Mouse (Mus musculus) ovary, postnatal 36 days (tissue): ENCODE measurements around the gene Cacna1g.

Experiments
- DNase-seq: peaks from one replicate; pipeline ENCODE4 v3.0.0; 2022; ENCODE audit warnings: low spot score, mixed read lengths

Gene Cacna1g

GRCm38 (mm10) chr11:94473707-94474543 is at the start of gene Cacna1g:
TSS of gene Cacna1g (minus strand) at chr11:94474198.
- DNase-seq: peak; percentile 85

DNA sequence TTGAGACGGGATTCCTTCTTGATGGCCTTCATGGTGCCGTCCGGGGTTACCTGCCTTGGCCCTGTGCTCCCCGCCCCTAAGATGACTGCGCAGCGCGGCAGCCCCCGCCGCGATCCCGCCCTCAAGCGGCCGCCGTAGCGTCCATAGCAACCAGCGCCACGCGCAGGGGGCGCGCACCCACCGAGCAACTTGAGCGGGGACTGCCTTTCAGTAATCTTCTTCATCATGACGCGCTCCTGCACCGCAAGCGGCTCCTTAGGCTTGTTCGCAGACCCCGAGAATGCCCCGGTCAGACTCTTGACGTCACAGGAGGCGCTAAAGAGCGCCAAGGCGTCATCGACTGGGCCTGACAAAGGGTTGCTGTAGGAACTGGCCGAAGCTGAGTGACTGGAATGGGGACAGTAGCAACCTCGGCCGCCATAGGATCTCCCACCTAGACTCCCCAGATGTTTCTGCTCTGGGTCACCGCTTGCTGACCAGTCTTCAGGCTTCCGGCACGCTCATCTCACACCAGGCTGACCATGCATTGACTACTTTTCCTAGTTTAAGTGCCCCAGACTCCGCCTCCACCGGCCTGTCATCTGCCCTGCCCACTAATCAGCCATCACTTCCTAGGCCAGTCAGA is 47.3 kb upstream of the Cacna1g start, which contains the start of gene Mycbpap:
TSS of gene Mycbpap (minus strand) at position 524 of the 625 bp plus-strand sequence.
- DNase-seq: peak; percentile 65

DNA sequence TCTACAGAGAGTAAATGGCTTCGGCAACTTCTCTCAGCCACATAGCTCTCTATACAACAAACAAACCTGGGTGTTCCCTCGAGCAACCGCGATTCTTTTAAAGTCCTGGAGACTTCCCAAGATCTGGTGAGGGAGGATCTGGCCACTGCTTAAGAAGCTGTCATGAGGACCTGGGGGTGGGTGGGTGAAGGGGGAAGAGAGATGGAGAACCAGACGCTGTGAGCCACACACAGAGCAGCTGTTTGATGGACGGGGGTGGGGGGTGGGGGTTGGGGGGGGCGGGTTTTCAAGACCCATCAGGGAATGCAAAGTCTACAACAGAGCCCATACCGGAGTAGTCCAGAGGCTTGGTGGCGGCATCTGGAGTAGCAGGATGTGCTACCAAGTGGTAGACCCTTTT is 39.5 kb upstream of the Cacna1g start:
- DNase-seq: no peak

GRCm38 (mm10) chr11:94508976-94509375 is 35.0 kb upstream of the Cacna1g start:
- DNase-seq: no peak

DNA sequence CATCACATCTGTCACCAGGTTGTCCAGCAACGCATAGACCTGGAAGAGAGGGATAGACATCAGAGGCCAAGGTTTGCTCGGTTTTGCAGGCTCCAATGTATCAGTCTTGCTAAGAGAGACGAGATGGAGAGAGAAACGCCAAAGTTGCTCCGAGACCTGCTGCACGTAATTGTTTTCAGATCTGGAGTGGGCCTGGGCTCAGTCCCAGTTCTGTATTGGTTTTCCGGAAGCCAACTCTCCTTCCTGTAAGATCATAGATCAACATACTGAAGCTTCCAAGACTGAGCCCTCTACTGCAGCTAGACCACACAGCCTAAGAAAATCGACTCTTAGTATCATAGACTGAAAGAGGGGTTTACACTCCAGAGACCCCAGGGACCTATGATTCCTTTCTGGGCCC is 27.5 kb upstream of the Cacna1g start:
- DNase-seq: no peak

DNA sequence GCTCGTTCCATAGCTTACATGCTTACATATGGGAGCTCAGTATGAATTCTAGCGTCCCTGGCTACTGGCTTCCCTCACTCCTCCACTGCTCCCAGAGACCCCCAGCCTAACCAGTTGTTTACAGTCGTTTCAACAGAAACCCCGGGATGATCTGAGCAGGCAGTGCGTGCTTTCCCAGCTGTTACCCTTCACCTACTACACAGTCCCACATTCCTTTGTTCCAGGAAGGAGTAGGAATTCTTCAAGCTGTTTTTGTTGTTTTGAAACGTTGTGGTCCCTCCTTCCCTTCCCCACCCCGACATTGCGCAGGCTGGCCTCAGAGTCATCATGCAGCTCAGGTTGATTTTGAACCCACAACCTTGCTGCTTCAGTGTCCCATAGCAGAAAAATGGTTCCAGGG is 26.4 kb upstream of the Cacna1g start:
- no peak for DNase-seq

- peak; percentile 60 for DNase-seq
These were observed 25.7 kb upstream of the Cacna1g start, which contains the start of gene Epn3 for GRCm38 (mm10) chr11:94499661-94500152. TSS of gene Epn3 (minus strand) at chr11:94499974.

DNA sequence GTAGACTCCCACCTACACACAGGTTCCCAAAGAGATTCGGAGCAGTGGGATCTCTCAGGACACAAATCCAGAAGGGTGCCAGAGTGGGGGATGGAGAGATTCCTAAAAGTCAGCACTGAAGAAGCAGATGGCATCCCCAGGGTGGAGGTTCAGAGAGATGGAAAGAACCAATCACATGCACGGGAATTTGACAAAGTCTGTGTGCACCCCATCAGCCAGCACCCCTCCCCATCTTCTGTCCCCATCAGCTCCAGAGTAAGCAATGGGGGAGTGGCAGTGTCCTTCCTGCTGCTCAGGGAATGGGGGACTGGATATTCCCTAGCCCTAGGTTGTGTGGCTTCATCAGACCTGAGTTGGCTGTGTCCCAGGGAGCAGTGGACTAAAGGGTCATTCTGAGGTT is 25.0 kb upstream of the Cacna1g start:
- DNase-seq: no peak

DNA sequence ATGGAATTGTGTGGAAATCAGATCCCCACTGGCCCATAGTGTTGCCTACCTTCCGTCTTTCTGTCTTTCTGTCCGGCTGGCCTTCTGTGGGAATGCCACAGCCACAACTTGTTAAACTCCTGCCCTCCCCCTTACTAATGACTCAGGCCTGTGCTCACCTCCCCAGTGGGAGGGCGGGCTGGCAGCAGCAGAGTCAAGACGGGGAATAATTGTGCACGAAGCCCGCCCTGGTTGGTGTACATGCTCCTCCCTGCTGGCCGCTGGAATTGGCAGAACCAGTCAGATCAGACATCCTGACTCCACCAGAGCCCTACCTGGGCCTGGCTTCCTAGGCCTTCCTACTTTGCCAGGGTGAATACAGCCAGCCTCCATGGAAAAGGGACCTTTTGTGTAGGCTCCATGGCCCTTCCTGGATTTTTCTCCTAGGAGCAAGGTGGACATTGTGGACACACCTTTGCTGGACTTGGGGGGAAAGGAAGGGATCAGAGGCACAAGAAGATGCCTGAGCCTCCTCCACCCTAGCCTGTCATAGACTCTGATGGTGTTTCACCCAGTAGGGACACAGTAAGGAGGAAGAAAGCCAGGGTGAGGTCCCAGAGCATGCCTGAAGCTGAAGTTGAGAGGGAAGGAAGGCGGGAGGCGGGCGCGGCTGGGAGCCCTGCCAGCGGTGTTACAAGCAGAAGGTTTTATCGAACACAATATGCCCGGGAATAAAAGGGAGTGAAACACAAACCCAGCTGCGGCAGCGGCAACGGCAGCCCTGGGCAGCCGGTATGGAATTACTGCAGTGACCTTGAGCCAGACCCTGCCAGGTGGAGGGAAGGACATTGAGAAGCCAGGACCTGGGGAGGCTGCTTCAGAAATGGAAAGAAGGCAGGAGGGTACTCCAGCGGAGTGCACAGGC is 24.3 kb upstream of the Cacna1g start:
- peak; percentile 69 for DNase-seq

DNA sequence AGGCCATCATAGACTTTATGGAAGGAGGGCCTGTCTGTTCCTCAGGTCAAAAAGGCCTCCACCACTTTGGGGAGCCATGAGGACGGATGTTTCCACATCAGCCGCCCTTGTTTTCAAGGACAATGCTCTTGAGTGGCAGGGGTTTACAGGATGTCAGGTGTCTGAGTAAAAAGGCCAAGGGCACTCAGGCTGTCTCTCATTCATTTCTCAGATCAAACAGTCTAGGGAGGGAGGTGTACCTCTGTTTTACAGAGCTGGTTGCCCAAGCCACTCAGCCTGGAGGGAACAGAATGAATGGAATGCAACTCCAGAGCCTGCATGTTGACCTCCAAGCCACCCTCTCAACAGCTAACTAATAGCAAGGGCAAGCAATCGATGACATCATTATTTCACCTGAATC is 21.4 kb upstream of the Cacna1g start:
- no peak for DNase-seq

GRCm38 (mm10) chr11:94491749-94492099 is 17.7 kb upstream of the Cacna1g start:
- no peak for DNase-seq

DNA sequence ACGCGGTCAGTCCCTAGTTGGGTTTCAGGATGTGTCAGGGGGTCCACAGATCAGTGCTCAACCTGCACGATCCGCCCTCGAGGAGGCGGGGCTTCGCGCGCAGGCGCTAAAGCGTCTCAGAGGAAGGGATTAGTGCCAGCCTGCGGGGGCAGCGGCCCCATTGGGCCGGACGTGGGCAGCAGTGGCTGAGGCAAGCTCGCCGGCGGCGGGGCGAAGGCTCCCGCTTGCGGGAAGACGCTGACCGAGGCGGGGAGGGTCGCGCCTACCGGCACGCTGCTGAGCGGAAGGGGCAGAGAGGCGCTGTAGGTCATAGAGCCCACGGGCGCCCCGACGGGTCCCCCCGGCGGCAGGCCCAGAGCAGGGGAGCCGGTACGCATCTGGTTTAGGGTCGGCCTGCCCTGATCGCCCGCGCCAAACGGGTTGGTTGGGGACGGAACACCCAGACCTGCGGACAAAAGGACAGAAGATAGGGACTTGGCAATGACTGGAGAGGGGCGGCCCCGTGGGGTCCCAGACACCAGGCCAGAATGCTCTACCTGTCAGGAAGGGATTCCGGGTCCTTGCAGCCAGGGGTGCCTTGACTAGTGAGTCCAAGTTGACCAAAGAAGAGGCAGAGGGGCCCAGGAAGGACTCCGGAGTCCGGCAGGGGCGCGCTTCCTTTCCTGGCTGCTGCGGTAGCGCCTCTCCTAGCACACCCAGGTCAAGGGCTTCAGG is 17.2 kb upstream of the Cacna1g start:
- peak; percentile 63 for DNase-seq

DNA sequence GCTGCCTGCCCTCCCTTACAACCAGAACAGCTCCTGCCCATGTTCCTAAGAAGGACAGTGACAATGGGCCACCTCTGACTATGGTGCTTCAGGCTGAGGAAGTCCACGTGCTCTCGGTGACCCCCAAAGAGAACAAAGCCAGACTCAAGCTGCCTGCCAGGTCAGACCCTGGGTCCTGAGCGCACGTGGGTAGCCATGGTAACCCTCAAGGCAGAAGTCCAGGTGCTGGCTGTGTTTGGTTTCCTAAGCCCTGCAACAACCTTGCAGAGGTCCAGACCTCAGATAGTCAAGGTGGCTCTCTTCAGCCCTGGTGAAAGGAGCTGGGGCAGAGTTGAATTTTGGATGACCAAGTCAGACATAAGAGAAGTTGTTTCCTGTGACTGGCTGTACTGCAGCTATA is 15.7 kb upstream of the Cacna1g start:
- no peak for DNase-seq

GRCm38 (mm10) chr11:94488767-94489533 is 15.0 kb upstream of the Cacna1g start:
- DNase-seq: no peak

- peak; percentile 84 for DNase-seq
These were observed 12.0 kb upstream of the Cacna1g start, which contains the start of gene Spata20 for GRCm38 (mm10) chr11:94486001-94486400. TSS of gene Spata20 (minus strand) at chr11:94486179.

GRCm38 (mm10) chr11:94485223-94485622 is 11.2 kb upstream of the Cacna1g start:
- DNase-seq: no peak

GRCm38 (mm10) chr11:94484636-94485035 is 10.6 kb upstream of the Cacna1g start:
- no peak for DNase-seq

DNA sequence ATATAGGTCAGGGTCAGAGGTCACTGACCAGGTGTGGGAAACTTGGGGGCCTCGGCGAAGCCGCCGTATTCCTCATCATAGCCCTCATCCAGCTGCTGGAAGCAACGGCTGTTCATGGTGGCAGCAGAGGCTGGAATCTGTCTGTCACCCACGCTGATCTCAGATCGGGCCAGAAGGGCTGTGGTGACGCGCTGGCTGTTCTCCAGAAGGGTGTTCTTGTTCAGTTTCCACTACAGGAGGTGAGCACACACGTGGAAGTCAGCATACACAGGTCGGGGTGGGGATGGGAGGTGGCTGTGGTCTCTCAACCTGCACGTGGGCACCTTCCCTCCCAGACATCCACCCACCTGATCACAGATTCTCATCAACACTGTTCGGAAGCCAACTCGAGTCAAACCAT is 9.9 kb upstream of the Cacna1g start:
- no peak for DNase-seq

DNA sequence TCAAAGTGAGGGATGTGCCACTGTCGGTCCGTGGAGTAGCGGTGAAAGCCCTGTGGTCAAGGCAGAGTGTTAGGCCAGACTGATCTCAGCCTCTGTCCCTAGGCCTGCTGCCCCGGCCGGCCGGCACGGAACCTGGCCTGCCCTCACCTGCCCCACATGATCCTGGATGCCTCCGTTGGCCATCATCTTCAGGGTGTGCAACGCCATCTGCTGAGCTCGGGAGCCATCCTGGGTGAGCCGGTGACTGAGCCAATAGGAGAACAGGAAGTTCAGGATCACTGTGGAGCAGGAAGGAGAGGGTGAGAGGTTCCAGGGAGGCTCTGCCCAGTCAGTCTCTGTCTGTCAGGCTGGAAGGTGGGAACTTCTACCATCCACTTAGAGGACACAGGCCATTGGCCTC is 9.4 kb upstream of the Cacna1g start:
- DNase-seq: no peak

DNA sequence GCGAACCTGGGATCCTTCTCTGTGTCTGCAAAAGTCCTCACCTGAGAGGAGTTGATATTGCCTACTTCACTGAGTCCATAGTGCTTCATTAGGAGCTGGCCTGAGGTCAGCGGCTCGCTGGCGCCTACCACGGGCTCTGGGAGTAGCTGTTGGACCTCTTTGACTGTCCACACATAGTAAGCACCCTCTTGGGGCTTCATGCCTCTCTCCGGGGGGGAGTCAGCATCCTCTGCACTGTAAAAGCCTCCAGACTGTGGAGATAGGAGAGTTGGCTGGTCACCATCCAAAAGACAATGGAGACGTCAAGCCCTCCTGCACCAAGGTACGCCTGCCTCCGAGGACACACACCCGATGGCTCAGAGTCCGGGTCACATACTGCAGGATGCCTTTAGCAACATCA is 8.7 kb upstream of the Cacna1g start:
- no peak for DNase-seq

DNA sequence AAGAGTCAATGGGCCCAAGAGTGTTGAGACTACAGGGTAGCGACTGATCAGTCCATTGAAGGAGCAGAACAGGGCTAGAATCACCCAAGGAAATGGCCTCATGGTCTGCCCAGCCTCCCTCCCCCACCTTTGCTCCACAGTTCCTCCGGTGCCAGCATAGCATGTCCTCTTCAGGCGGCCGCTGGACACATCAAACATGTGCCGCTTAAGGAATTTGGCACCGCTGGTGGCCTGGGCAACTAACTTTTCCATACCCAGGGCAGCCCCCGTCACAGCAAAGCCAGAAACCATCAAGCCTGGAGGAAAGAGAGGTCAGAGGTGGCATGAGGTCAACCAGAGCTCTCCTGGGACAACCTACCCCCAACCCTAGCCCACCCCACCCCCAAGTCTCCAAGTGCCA is 8.0 kb upstream of the Cacna1g start:
- no peak for DNase-seq
